Mouse (Mus musculus) CD8-positive naive resting alpha-beta T cell, adult 2 months (primary cell): Measurements from ENCODE around the gene Tomt.

ENCODE experiments used
- DNase-seq, 2 experiments: peaks; one replicate each; pipeline ENCODE4 v3.0.0; 2022; ENCODE audit warnings: low read depth in 2 of 2, low spot score in 2 of 2

Gene Tomt

DNA sequence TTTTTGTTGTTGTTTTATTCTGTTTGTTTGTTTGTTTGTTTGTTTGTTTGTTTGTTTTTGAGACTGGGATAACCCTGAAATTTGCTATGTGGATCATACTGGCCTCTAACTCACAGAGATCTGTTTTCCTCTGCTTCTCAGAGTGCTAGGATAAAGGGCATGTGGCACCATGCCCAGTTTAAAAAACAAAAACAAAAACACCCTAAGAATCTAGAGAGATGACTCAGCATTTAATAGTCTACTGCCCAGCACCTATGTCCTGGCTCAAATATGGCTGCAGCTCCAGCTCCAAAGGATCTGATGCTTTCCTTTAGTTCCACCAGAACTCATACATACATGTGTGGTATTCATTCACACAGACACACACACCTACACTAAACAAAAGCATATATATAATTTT lies 45.2 kb downstream of the Tomt start:
- no peak for DNase-seq

DNA sequence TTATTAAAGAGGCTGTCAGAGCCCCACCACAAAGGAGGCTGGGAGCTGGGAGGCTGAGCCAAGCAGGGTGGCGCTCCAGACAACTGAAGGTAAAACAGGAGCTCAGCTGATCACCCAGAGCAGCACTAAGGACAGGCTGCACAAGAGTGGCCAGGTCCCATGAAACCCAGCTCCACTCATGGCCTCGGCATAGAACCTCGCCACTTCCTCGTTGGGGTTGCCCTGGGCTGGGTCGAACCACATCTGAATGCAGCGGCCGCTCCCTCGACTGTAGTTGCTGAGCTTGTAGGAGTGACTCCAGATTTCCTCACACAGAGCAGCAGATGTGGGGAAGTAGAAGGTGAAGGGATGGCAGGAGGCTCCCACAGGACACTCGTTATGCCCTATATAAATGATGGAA lies 47.8 kb downstream of the Tomt start:
- no peak for DNase-seq

DNA sequence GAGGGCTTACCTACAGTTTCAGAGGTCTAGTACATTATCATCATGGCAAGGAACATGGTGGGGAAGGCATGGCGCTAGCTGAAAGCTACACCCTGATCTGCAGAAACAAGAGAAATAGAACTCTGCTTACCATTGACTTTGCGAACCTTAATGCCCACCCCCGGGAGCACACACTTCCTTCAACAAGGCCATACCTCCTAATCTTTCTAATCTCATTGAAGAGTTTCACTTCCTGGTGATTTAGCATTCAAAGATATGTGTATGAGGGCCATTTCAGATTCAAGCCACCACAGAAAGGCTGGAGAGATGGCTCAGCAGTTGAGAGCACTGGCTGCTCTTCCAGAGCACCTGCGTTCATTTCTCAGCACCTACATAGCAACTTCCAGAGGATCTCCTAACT lies 49.1 kb downstream of the Tomt start, which contains the start of gene Folr2:
Gene Folr2 (minus strand): TSS at position 101 of the 400 bp plus-strand sequence.
- no peak for DNase-seq

DNA sequence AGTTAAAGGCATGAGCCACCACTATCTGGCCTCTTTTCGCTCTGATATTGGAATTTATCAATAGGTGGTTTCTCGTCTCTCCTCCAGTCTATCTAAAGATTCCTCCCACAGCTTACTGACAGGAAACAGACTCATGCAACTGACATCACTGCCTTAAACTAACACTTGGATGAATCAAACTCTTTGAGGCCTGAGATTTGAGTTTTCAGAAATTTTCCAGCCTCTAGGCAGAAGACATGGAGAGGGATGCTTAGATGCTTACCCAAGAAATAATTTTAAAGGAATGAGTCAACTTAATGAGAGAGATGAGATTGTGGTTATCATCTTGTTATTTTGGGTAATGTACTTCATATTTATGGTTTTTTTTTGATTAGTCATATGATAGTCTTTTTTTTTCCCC lies 52.3 kb downstream of the Tomt start:
- no peak for DNase-seq

DNA sequence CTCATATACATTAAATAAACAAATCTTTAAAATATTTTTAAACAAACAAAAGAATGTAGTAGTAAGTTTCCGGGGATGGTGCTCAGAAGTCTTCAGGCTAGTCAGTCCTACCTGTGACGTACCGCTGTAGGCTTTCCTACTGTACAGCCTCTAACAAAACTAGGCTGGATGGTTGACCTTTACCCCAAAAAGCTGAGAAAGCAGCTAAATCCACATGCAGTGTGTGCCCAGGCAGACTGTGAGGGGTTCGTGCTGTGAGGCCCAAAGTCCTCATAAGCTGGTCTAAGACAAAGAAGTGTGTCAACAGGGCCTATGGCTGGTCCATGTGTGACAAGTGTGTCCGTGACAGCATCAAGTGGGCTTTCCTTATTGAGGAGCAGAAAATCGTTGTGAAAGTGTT lies 53.3 kb downstream of the Tomt start:
- DNase-seq = no peak

DNA sequence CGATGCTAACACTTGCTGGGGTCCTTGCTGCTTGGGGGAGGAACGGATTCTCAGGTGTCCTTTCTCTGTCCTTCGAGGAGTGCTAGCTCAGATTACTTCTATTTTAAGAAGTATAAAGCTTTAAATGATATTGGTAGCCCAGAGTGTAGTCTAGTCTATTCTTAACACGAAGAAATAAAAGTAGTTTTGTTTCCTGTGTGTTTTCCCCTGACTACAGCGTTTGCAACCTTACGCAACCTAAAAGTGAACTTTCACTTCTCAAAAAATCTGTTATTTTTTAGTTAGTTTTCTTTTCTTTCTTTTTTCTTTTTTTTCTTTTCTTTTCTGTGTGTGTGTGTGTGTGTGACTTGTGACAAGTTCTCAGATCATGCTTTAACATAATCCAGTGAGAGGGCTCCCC lies 54.5 kb downstream of the Tomt start:
- DNase-seq = no peak
